Mouse (Mus musculus): ENCODE measurements around the gene Trim44. TPM values are rescaled to one million over a fixed set of nuclear protein-coding genes. Genes with fewer than 3 reads are reported as not detected.

The Trim44 gene
- polyA plus RNA-seq, 1 experiment from 2014 or later = 40.3 TPM

GRCm38 (mm10) chr2:102396493-102396892 is 11.1 kb downstream of the Trim44 start:
- Histone ChIP-seq H3K27me3 (replicated peaks; ENCODE audit: control insufficient read depth, insufficient read depth, low read length) (no peaks in the 10 kb centered on the region), H3K36me3 (ENCODE audit: control insufficient read depth, insufficient read depth, low read length) (no peaks in the 10 kb centered on the region), H3K4me3 (ENCODE audit: low read length) (no peak overlapping the region), H3K4me1 (ENCODE audit: control insufficient read depth, insufficient read depth, low read depth, low read length) (peaks cover 21% of the 10 kb centered on the region), H3K4me2 (ENCODE audit: low read length) (no peak overlapping the region), H3K9me3 (ENCODE audit: control insufficient read depth, low read length) (no peaks in the 10 kb centered on the region), H3K9ac (ENCODE audit: low read depth, low read length) (no peak overlapping the region), H3K27ac (ENCODE audit: low read depth, low read length) (no peak overlapping the region)
- ATAC-seq = no peak
- 93% methylated on average over 1 of the region's 1 CpGs for WGBS

DNA sequence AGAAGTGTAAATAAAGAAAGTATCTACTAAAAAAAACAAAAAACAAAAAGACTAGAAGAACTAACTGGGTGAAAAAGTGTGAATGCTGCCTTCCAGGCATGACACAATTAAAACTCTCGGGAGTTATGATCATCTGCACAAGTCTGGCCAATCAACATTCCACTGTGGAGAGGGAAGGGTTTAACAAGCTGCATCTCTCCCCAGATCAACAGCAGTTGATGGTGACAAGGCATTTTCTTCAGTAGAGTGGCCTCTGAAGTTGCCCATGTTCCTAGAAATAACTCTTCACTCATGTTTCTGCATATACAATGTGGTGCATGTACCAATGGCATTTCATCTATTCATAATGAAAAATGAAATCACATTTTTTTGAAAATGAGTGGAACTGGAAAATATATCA is 14.2 kb downstream of the Trim44 start:
- ATAC-seq = no peak
- no peak overlapping the region for H3K27ac ChIP-seq (ENCODE audit: low read depth, low read length)
- no peaks in the 10 kb centered on the region for H3K36me3 ChIP-seq (ENCODE audit: control insufficient read depth, insufficient read depth, low read length)
- H3K9me3 ChIP-seq (ENCODE audit: control insufficient read depth, low read length) = no peaks in the 10 kb centered on the region
- no peak overlapping the region for H3K4me2 ChIP-seq (ENCODE audit: low read length)
- no peak overlapping the region for H3K9ac ChIP-seq (ENCODE audit: low read depth, low read length)
- H3K4me1 ChIP-seq (ENCODE audit: control insufficient read depth, insufficient read depth, low read depth, low read length) = peaks cover 9% of the 10 kb centered on the region
- H3K4me3 ChIP-seq (ENCODE audit: low read length) = no peak overlapping the region
- no peaks in the 10 kb centered on the region for H3K27me3 ChIP-seq (replicated peaks; ENCODE audit: control insufficient read depth, insufficient read depth, low read length)
- WGBS = 85% methylated on average over 1 of the region's 1 CpGs

- no peak overlapping the region for H3K27ac ChIP-seq (ENCODE audit: low read depth, low read length)
- peaks cover 18% of the 10 kb centered on the region for H3K4me1 ChIP-seq (ENCODE audit: control insufficient read depth, insufficient read depth, low read depth, low read length)
- H3K4me2 ChIP-seq (ENCODE audit: low read length) = no peak overlapping the region
- H3K27me3 ChIP-seq (replicated peaks; ENCODE audit: control insufficient read depth, insufficient read depth, low read length) = no peaks in the 10 kb centered on the region
- no peak for ATAC-seq
- no peaks in the 10 kb centered on the region; the same call in 1 of the 2 replicates for H3K36me3 ChIP-seq (ENCODE audit: control insufficient read depth, insufficient read depth, low read length)
- no peak overlapping the region for H3K9ac ChIP-seq (ENCODE audit: low read depth, low read length)
- H3K9me3 ChIP-seq (ENCODE audit: control insufficient read depth, low read length) = no peaks in the 10 kb centered on the region
- H3K4me3 ChIP-seq (ENCODE audit: low read length) = no peak overlapping the region
Observed at GRCm38 (mm10) chr2:102385328-102385902, 22.2 kb downstream of the Trim44 start.

DNA sequence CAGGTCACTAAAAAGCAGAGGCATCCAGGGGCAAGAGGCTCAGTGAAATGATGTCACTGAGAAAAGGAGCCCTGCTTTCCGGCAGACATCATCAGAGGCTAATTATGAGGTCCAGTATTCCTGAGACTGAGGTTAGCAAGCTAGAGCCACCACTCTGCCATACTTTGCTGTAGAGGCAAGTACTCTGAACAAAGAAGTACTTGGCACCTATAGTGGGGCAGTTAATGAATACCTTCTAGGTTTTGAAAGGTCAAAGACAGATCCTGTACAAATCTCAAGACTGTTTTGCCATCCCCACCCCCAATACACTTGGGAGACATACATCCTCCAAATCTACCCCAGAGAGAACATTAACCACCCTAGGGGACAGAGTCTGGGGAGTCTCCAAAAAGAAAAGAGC is 23.1 kb downstream of the Trim44 start:
- H3K9ac ChIP-seq (ENCODE audit: low read depth, low read length) = no peak overlapping the region
- peaks cover 2% of the 10 kb centered on the region; the same call in 1 of the 2 replicates for H3K36me3 ChIP-seq (ENCODE audit: control insufficient read depth, insufficient read depth, low read length)
- H3K27me3 ChIP-seq (replicated peaks; ENCODE audit: control insufficient read depth, insufficient read depth, low read length) = no peaks in the 10 kb centered on the region
- no peak overlapping the region for H3K4me3 ChIP-seq (ENCODE audit: low read length)
- WGBS = 56% methylated on average over 1 of the region's 1 CpGs
- no peak overlapping the region for H3K27ac ChIP-seq (ENCODE audit: low read depth, low read length)
- H3K9me3 ChIP-seq (ENCODE audit: control insufficient read depth, low read length) = no peaks in the 10 kb centered on the region
- H3K4me2 ChIP-seq (ENCODE audit: low read length) = no peak overlapping the region
- peaks cover 18% of the 10 kb centered on the region for H3K4me1 ChIP-seq (ENCODE audit: control insufficient read depth, insufficient read depth, low read depth, low read length)
- 0 out of 2 replicates have a peak, but pooled peaks have one; percentile 9 for ATAC-seq

- 0 out of 2 replicates have a peak, but pooled peaks have one; percentile 40 for ATAC-seq
- H3K4me2 ChIP-seq (ENCODE audit: low read length) = no peak overlapping the region
Observed at GRCm38 (mm10) chr2:102384057-102384456, 23.6 kb downstream of the Trim44 start.

DNA sequence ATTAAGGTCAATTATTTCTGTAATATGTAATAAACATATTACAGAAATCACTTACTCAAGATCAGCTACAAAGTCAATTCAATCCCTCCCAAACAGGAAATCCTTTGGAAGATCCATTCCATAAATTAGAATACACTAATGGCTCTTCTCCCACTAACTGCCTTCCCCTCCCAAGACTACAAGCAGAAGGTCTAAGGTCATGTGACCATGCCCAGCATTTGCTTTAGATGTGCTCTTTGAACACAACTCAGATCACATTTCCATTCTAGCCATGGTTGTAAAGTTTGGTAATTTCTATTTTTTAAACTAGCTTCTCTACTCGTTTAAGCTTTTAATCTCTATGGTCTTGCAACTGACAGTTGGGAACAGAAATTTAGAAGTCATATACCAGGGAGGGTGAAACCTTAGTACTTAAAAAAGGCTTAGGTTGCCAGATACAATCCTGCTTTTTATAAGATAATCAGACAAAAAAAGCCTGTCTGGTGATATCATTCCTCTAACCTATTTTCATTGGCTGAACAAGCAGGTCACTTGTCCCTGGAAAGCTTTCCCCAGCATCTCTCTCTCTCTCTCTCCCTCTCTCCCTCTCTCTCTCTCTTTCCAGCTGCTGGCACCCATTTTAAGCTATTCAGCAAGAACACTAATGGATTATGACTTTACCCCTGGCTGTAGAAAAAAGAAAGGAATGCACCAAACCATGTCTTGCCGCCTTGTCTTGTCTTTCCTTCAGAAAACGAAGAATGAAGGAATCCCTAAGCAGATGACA is 24.4 kb downstream of the Trim44 start:
- Histone ChIP-seq H3K9ac (ENCODE audit: low read depth, low read length) (no peak overlapping the region; the same call in 1 of the 2 replicates), H3K4me1 (ENCODE audit: control insufficient read depth, insufficient read depth, low read depth, low read length) (peaks cover 18% of the 10 kb centered on the region), H3K36me3 (ENCODE audit: control insufficient read depth, insufficient read depth, low read length) (peaks cover 2% of the 10 kb centered on the region; the same call in 1 of the 2 replicates), H3K27ac (ENCODE audit: low read depth, low read length) (peak overlapping the region; percentile 51; the same call in 1 of the 2 replicates), H3K27me3 (replicated peaks; ENCODE audit: control insufficient read depth, insufficient read depth, low read length) (no peaks in the 10 kb centered on the region), H3K4me2 (ENCODE audit: low read length) (no peak overlapping the region), H3K4me3 (ENCODE audit: low read length) (no peak overlapping the region), H3K9me3 (ENCODE audit: control insufficient read depth, low read length) (no peaks in the 10 kb centered on the region)
- WGBS = 60% methylated on average over 3 of the region's 3 CpGs
- ATAC-seq = no peak

More at GRCm38 (mm10) chr2:102384057-102384456, 23.6 kb downstream of the Trim44 start:
- Histone ChIP-seq H3K9ac (ENCODE audit: low read depth, low read length) (no peak overlapping the region), H3K4me3 (ENCODE audit: low read length) (no peak overlapping the region), H3K9me3 (ENCODE audit: control insufficient read depth, low read length) (no peaks in the 10 kb centered on the region), H3K36me3 (ENCODE audit: control insufficient read depth, insufficient read depth, low read length) (peaks cover 2% of the 10 kb centered on the region; the same call in 1 of the 2 replicates), H3K27me3 (replicated peaks; ENCODE audit: control insufficient read depth, insufficient read depth, low read length) (no peaks in the 10 kb centered on the region), H3K4me1 (ENCODE audit: control insufficient read depth, insufficient read depth, low read depth, low read length) (peaks cover 18% of the 10 kb centered on the region), H3K27ac (ENCODE audit: low read depth, low read length) (no peak overlapping the region; the same call in 1 of the 2 replicates)
- WGBS = 45% methylated on average over 2 of the region's 2 CpGs

DNA sequence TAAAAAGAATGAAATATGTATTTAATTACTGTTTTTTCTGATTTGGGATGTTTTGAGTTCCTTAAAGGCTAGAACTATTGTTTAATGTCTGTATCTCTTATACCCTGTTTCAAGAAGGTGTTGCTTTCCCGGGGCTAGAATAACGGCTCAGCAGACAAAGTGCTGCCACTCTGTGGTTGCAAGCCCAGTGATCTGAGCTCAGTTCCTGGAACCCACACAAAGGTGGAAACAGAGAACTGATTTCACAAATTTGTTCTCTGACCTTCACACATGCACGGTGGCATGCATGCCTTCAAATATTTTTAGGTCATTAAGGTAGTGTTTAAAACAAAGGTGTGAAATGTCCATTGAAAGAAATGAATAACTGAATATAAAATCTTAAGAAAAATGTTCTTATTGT is 25.1 kb downstream of the Trim44 start:
- H3K4me1 ChIP-seq (ENCODE audit: control insufficient read depth, insufficient read depth, low read depth, low read length) = peaks cover 18% of the 10 kb centered on the region
- no peak overlapping the region for H3K4me3 ChIP-seq (ENCODE audit: low read length)
- WGBS = 67% methylated on average over 3 of the region's 3 CpGs
- no peaks in the 10 kb centered on the region for H3K27me3 ChIP-seq (replicated peaks; ENCODE audit: control insufficient read depth, insufficient read depth, low read length)
- H3K4me2 ChIP-seq (ENCODE audit: low read length) = no peak overlapping the region
- no peaks in the 10 kb centered on the region for H3K9me3 ChIP-seq (ENCODE audit: control insufficient read depth, low read length)
- no peak overlapping the region for H3K9ac ChIP-seq (ENCODE audit: low read depth, low read length)
- H3K27ac ChIP-seq (ENCODE audit: low read depth, low read length) = no peak overlapping the region
- ATAC-seq = no peak
- peaks cover 2% of the 10 kb centered on the region; the same call in 1 of the 2 replicates for H3K36me3 ChIP-seq (ENCODE audit: control insufficient read depth, insufficient read depth, low read length)

GRCm38 (mm10) chr2:102380581-102380980 is 27.0 kb downstream of the Trim44 start:
- Histone ChIP-seq H3K4me2 (ENCODE audit: low read length) (no peak overlapping the region), H3K9ac (ENCODE audit: low read depth, low read length) (no peak overlapping the region), H3K9me3 (ENCODE audit: control insufficient read depth, low read length) (no peaks in the 10 kb centered on the region), H3K36me3 (ENCODE audit: control insufficient read depth, insufficient read depth, low read length) (peaks cover 2% of the 10 kb centered on the region; the same call in 1 of the 2 replicates), H3K27ac (ENCODE audit: low read depth, low read length) (no peak overlapping the region), H3K27me3 (replicated peaks; ENCODE audit: control insufficient read depth, insufficient read depth, low read length) (no peaks in the 10 kb centered on the region), H3K4me3 (ENCODE audit: low read length) (no peak overlapping the region), H3K4me1 (ENCODE audit: control insufficient read depth, insufficient read depth, low read depth, low read length) (peaks cover 18% of the 10 kb centered on the region)
- ATAC-seq = no peak
- 91% methylated on average over 2 of the region's 2 CpGs for WGBS

DNA sequence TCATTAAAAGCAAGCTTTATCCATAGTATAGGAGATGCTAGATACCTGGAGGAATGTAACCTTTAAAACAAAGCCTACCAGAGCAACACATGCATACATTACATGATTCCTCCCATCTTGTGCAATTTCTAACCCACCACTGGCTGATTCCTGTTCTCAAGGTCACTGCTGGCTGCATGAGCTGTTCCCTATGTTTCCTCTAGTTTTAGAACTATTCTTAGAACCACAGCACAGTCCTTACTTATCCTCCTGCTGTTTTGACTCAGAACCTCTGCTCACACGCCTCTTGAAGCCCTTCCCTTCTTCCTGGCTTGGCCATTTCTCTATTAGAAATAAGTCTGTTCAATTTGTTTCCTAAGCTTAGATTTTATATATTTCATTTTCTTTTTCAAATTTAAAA is 28.7 kb downstream of the Trim44 start:
- Histone ChIP-seq H3K4me1 (ENCODE audit: control insufficient read depth, insufficient read depth, low read depth, low read length) (peaks cover 8% of the 10 kb centered on the region), H3K27me3 (replicated peaks; ENCODE audit: control insufficient read depth, insufficient read depth, low read length) (no peaks in the 10 kb centered on the region), H3K36me3 (ENCODE audit: control insufficient read depth, insufficient read depth, low read length) (peaks cover 2% of the 10 kb centered on the region; the same call in 1 of the 2 replicates), H3K4me3 (ENCODE audit: low read length) (no peak overlapping the region), H3K4me2 (ENCODE audit: low read length) (no peak overlapping the region), H3K9ac (ENCODE audit: low read depth, low read length) (no peak overlapping the region), H3K9me3 (ENCODE audit: control insufficient read depth, low read length) (no peaks in the 10 kb centered on the region), H3K27ac (ENCODE audit: low read depth, low read length) (no peak overlapping the region)
- ATAC-seq = no peak
- 74% methylated on average over 1 of the region's 1 CpGs for WGBS
